Mouse (Mus musculus) myocyte (in vitro differentiated cells): ENCODE measurements around the gene Add3.

Experiments
- CEBPB ChIP-seq: IDR thresholded peaks from 2 replicates; pipeline ENCODE4 v1.6.1; 2011; ENCODE audit warnings: mild to moderate bottlenecking, moderate library complexity; ENCODE audit not compliant: poor library complexity, insufficient read depth, severe bottlenecking
- MYOD1 ChIP-seq, 3 experiments: IDR thresholded peaks; one replicate each; pipeline ENCODE4 v1.6.1; 2011; ENCODE audit warnings: control low read depth in 2 of 3, low read depth in 2 of 3, mild to moderate bottlenecking in 2 of 3, moderate library complexity in 1 of 3; ENCODE audit not compliant: insufficient read length in 2 of 3, control insufficient read depth in 1 of 3
- POLR2A ChIP-seq: IDR thresholded peaks from one replicate; pipeline ENCODE4 v1.6.1; 2011; ENCODE audit warnings: low read depth, mild to moderate bottlenecking, control low read depth, moderate library complexity; ENCODE audit not compliant: insufficient read length
- TCF12 ChIP-seq: IDR thresholded peaks from one replicate; pipeline ENCODE4 v1.6.1; 2011; ENCODE audit warnings: mild to moderate bottlenecking, control low read depth; ENCODE audit not compliant: poor library complexity, insufficient read depth, severe bottlenecking
- USF1 ChIP-seq: IDR thresholded peaks from one replicate; pipeline ENCODE4 v1.6.1; 2011; ENCODE audit warnings: low read depth, mild to moderate bottlenecking, control low read depth, moderate library complexity

- no peak for TF ChIP-seq USF1
- TF ChIP-seq MYOD1 (IDR thresholded peaks at IDR 0.05; ENCODE audit: control insufficient read depth in 1 of 3, insufficient read length in 2 of 3, low read depth in 2 of 3), result no peak
- TF ChIP-seq CEBPB, result no peak
- no peak for TF ChIP-seq TCF12
- TF ChIP-seq POLR2A, result no peak
Measured at GRCm38 (mm10) chr19:53230942-53231815, 90.9 kb downstream of the Add3 start.
